Mouse (Mus musculus) B cell, adult 62 days (primary cell): ENCODE measurements around the gene Zrsr2. TPM values are rescaled to one million over a fixed set of nuclear protein-coding genes. Genes with fewer than 3 reads are reported as not detected.

Source experiments
- total RNA-seq: library from RNA; stranded (reverse); gene quantifications from 4 replicates; pipeline ENCODE4 v1.2.4, GENCODE M21; 2023

The Zrsr2 gene
- 69.6 to 96.6 TPM (median 86.6 TPM) in 4 replicates for total RNA-seq

GRCm38 (mm10) chrX:163958467-163958875, at the start of gene Zrsr2:
Zrsr2 (minus strand) TSS chrX:163958661.

GRCm38 (mm10) chrX:163908337-163909250, 49.9 kb downstream of the Zrsr2 start, which contains the start of gene Ap1s2:
Ap1s2 (plus strand) TSS chrX:163909017.

Other genes with a start within 250 kb of the Zrsr2 start
- gene Rnf138rt1, start 197.3 kb downstream of the Zrsr2 start, total RNA-seq, result 0.66 TPM in 1 of 4 replicates, not detected in the others
- gene Ap1s2, start 49.6 kb downstream of the Zrsr2 start, total RNA-seq, result 16.7 to 21.3 TPM (median 18.4 TPM) in 4 replicates
- gene Car5b, start 69.3 kb upstream of the Zrsr2 start, total RNA-seq, result 0.15 to 0.22 TPM in 2 of 4 replicates, not detected in the others
- 15.4 to 20.7 TPM (median 17.7 TPM) in 4 replicates for gene Siah1b, start 117.8 kb upstream of the Zrsr2 start, total RNA-seq
- not detected in 4 replicates for gene Cltrn, start 130.2 kb upstream of the Zrsr2 start, total RNA-seq
- gene Ace2, start 180.7 kb upstream of the Zrsr2 start, total RNA-seq, result not detected in 4 replicates